Mouse (Mus musculus) erythroid progenitor cell, adult 5-6 weeks (primary cell): ENCODE measurements around the gene Gstm6. TPM values are rescaled to one million over a fixed set of nuclear protein-coding genes. Genes with fewer than 3 reads are reported as not detected.
"Not testable (repeated sequence)": the region's sequence is repeated elsewhere in the genome, so short reads cannot be mapped to it uniquely, and the experiment has no call there.

Experiments used
- ATAC-seq: replicated peaks from 2 replicates; pipeline ENCODE4 v1.8.0; 2016; ENCODE audit warnings: moderate number of reproducible peaks, mild to moderate bottlenecking, moderate TSS enrichment, inconsistent platforms; ENCODE audit not compliant: poor library complexity, low FRiP score, severe bottlenecking
- total RNA-seq, 2 experiments: library from RNA; stranded (forward) in 1 of 2; stranded (reverse) in 1 of 2; fragments of 150-400 nt in 1 of 2; fragments of 186-747, 209-891 nt in 1 of 2; gene quantifications; 2 replicates each; pipeline versions ENCODE4 v1.2.3 to v1.2.4; 2015 to 2017; ENCODE audit warnings: low replicate concordance in 2 of 2

Gstm6 gene
- not detected in 2 replicates for total RNA-seq (2015; ENCODE audit: low replicate concordance)
- not detected in 2 replicates for total RNA-seq (2017; ENCODE audit: low replicate concordance)

- ATAC-seq: no peak
These were observed at the start of gene Gstm6 for GRCm38 (mm10) chr3:107943239-107943990. Gstm6 (minus strand) TSS chr3:107943749.

DNA sequence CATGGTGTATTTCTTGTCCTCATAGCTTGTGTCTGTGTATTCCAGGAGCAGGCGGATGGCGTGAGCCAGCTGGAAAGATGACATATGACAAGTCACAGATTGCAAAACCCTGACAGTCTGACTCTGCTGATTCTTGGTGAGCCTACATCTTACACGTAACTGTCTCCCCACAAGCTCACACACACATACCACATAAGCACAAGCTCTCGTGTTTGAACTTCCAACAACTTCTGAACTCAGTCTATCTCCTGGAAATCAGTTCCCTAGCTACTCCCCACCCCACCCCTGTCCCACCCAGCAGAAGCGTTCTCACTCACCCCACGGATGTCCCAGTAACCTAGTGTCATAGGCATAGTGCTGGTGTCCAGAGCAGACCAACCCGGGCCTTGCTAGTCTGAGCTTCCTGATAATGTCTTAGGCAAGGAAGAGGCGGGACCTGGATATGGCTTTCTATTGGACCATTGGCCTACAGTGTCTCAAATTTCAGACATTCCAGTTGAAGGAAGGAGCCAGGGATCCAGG is 42.6 kb upstream of the Gstm6 start, which contains the start of gene Gstm2:
Gene Gstm2 (minus strand): TSS at position 413 of the 522 bp plus-strand sequence.
- no peak for ATAC-seq

DNA sequence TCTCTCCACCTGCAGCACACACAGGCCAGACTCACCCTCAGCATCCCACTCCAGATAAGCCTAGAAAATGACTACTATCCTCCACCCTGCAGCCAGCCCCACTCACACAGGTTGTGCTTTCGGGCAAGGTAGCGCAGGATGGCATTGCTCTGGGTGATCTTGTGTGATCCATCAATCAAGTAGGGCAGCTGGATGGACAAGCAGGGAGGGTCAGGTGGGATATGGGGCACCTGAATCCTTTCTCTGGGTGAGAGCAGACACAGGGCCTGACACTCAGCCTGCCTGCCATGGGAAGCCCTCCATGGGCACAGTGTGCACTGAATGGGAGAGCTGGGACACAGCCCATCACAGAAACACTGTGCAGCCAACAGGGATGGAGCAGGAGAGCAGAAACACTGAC is 41.6 kb upstream of the Gstm6 start:
- ATAC-seq: not testable (repeated sequence)

DNA sequence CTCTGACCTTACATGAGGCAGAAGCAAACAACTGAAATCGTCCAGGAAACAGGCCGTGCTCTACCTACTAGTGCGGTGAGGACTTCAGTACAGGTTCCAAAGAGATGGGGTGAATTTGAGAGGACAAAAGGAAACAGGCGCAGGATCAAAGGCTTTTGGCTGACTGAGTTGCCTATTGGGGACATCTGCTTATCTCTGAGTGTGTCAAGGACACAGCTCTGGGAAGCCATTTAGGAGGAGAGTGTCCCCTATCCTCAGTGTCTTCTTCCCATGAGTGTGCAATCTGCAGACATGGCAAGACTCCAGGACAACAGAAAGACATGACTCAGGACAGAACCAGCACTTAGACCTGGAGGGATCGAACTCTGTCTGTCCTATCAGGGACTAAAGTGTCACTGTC is 40.9 kb upstream of the Gstm6 start:
- ATAC-seq: no peak

DNA sequence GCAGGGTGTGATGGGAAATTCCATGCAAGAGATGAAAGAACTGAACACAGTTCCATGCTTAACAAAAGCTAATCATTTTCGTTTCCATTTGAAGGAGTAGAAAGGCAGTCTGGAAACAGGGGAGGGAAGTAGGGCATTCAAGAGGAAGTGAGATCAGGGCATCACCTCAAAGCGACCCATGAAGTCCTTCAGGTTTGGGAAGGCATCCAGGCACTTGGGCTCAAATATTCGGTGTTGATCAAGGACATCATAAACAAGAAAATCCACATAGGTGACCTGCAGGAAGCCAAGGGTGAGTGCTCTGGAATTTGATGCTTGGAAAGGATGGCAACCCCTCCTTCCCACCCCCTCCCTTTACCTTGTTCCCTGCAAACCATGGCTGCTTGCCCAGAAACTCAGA is 40.2 kb upstream of the Gstm6 start:
- no peak for ATAC-seq

- ATAC-seq: no peak
These were observed 39.2 kb upstream of the Gstm6 start for GRCm38 (mm10) chr3:107982726-107983125.

DNA sequence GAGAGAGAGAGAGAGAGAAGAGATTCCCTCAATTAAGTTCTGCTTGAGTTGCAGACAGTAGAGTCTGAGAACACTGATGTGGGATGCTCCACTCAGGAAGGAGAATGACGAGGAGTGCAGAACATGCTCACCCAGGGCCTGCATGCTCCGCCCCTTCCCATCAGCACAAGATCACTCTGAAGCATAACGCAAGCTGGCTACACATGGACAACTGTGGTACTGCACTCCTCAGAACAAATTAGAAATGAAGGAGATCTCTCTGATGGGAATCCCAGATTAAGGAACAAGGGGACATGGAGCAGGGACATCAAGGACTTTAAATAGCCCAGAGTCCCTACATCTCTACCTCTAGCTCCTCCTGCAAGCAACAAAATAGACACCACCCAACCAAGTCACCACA is 37.7 kb upstream of the Gstm6 start:
- ATAC-seq: no peak

GRCm38 (mm10) chr3:107977691-107978090 is 34.1 kb upstream of the Gstm6 start:
- ATAC-seq: no peak

DNA sequence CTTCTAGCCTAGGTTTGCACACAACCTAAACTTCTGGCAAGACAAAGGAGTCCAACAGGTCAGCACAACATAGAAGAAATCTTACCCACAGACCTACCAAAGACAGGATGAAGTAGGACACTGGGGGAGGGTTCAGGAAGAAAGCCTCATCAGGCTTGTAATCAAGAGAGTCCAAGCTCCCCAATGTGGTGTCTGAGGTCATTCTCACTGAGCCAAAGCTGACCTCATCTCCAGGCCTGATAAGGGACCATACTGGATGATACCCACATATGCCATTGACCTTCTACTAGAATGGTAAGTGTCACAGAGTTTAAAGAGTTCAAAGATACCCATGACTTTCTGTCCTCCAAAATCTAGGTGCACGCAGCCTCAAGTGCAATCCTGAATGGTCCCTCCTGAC is 30.7 kb upstream of the Gstm6 start:
- no peak for ATAC-seq

DNA sequence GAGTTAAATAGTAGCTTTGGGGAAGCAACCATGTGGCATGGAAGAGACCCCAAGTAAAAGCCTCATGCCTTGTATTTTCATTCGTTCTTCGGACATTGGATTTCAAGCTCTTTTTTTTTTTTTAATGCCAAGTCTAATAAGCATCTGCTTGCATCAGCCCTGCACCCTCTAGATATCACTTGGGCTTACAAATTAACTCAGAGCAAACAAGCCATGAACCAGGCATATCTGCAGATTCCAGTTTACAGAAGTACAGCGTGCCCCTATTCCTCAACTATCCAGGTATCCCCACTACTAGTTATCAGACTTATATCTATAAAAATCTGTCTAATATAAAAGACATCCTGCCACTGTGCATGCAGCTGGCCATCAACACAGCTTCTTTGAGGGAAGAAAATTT is 28.5 kb upstream of the Gstm6 start:
- no peak for ATAC-seq

GRCm38 (mm10) chr3:107971101-107971500 is 27.6 kb upstream of the Gstm6 start:
- not testable (repeated sequence) for ATAC-seq

GRCm38 (mm10) chr3:107968724-107969395 is 25.3 kb upstream of the Gstm6 start, which contains the start of gene Gstm3:
Gstm3 (minus strand) TSS chr3:107969283.
- ATAC-seq: no peak

DNA sequence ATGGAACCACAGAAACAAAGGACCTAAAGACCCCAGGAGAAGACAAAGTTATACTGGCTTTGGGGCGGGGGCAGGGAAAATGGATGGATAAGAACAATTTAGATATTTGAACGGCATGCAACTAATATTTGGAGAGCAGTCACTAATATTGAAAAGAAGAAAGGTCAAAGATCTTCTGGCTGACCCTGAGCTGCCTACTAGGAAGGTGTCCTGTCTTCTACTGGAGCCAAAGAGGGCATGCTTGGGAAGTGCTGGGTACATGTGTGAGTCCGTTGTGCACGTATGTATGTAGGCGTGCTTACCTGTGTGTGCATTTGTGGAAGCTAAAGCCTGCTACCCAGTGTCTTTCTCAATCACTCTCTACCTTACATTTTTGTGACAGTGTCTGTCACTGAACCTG is 23.1 kb upstream of the Gstm6 start:
- ATAC-seq: no peak

DNA sequence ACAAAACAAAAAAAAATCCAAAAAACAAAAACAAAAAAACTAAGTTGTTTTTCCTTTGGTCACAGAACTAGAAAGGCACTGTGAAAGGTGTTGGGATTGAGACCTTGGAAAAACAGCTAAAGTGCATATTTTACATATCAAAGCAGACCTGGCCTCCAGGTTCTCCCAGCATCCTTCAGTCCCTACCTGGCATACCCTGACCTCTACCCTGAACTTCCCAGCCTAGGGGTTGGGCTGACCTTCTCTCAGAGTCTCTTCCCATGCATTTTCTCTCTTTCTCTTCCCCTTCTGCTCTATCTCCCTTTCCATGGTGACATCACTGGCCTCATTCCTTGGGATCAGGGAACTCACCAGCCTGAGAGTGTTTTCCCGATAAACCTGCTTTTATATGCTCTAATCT is 22.0 kb upstream of the Gstm6 start:
- ATAC-seq: no peak

DNA sequence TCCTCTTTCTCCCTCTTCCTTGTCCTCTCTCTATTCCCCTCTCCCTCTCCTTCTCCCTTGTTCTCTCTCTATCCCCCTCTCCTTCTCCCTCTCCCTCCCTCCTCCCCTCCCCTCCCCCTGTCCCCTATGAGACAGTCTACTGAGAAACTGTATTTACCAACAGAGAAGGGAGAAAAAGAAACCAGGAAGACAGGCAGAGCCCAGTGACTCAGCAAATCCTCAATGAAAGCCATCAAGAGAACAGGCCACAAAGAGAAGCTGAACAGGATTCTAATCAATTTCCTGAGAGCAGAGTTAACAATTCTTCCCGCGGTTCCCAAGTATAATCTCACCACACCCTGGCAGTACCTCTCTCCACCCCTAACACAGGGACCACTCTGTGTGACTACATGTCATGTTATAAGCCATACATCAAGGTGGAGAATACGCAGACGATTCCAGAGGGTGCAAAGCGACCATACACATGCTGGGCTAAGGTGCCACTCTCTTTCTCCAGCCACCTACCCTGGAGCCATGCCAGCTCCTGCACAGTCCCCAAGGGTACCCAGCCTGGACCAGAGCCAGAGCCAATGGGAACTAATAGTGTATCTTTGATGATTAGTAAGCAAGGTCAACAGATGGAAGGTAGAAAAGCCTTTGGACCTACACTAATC is 21.2 kb upstream of the Gstm6 start:
- no peak for ATAC-seq

DNA sequence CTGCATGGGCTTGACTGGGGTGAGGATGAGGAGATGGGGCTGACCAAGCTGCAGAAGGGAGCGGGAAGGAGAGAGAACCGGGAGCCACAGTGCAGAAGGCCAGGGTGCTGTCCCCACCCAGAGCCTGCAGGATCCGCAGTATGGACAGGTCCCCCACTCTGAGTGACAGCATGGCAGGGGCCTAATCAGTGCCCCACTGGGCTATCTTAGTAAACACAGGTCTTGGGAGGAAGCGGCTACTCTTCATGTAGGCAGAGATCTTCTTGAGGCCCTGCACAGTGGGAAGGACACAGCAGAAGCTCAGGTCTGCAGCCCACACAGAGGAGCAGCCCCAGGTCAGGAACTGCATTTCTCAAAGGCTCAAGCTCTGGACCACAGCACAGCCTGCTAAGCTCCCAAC is 20.5 kb upstream of the Gstm6 start:
- no peak for ATAC-seq

DNA sequence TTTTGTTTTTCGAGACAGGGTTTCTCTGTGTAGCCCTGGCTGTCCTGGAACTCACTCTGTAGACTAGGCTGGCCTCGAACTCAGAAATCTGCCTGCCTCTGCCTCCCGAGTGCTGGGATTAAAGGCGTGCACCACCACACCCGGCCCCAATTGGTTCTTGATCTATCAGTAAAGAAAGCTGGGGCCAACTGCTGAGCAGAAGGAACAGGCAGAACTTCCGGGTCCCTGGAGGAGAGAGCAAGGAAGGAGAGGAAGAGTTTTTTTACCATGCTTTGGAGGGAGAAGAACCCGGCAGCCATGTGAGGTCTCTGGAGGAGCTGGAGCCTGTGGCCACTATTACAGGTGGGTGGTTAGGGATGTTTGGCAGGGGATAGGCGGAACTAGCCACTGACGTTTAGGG is 11.7 kb upstream of the Gstm6 start:
- ATAC-seq: not testable (repeated sequence)

GRCm38 (mm10) chr3:107953906-107954305 is 10.4 kb upstream of the Gstm6 start:
- no peak for ATAC-seq

DNA sequence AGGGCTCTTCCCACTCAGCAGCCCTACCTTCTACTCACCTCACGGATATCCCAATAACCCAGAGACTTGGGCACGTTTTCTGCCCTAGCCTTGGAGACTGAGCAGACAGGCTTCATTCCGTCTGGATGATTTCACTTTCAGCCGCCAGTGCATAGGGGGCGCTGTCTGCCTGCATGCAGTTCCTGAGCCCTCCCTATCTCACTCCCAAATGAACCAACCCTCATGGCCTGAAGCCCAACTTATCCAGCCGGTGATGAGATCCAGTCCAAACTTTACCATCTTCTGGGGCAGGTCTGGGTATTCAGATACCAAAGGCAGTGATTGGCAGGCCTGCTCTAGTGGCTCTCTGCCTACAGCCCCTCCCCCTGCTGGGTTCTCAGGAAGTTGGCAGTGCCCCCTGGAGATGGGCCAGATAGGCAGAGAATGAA is 9.8 kb upstream of the Gstm6 start:
- ATAC-seq: no peak

GRCm38 (mm10) chr3:107950531-107950930 is 7.0 kb upstream of the Gstm6 start:
- 0 out of 2 replicates have a peak, but pooled peaks have one; percentile 10 for ATAC-seq
